Mouse (Mus musculus): ENCODE measurements at regions not wholly inside any gene's neighbourhood (a gene's known extent, or its start where the extent isn't known, plus 50 kb on each side); places are given as distances from the start of the nearest gene placed in this dataset.

- no peak for DNase-seq
Measured at GRCm38 (mm10) chr4:48725660-48726348, 62.5 kb downstream of the Cavin4 start.

- DNase-seq: no peak
Measured at GRCm38 (mm10) chr4:48726349-48726835, 63.1 kb downstream of the Cavin4 start.

- no peak for DNase-seq
Measured at GRCm38 (mm10) chr4:48734854-48735564, 71.7 kb downstream of the Cavin4 start.

- DNase-seq: no peak
Measured at GRCm38 (mm10) chr4:48746237-48746636, 82.9 kb downstream of the Cavin4 start.

- DNase-seq: no peak
Measured at GRCm38 (mm10) chr4:48749566-48749965, 86.3 kb downstream of the Cavin4 start.

GRCm38 (mm10) chr4:48750087-48750486 is 86.8 kb downstream of the Cavin4 start:
- DNase-seq: no peak

GRCm38 (mm10) chr4:48754466-48755171 is 91.3 kb downstream of the Cavin4 start:
- DNase-seq: no peak

GRCm38 (mm10) chr4:48760625-48761024 is 97.3 kb downstream of the Cavin4 start:
- no peak for DNase-seq

GRCm38 (mm10) chr4:48766458-48766857 is 103.1 kb downstream of the Cavin4 start:
- DNase-seq: no peak

- DNase-seq: no peak
Measured at GRCm38 (mm10) chr4:48770403-48770953, 107.2 kb downstream of the Cavin4 start.

GRCm38 (mm10) chr4:48770954-48771665 is 107.8 kb downstream of the Cavin4 start:
- peak; percentile 67 to 68 for DNase-seq

- DNase-seq: no peak
Measured at GRCm38 (mm10) chr4:48771836-48772235, 108.5 kb downstream of the Cavin4 start.

GRCm38 (mm10) chr4:48779202-48779905 is 116.0 kb downstream of the Cavin4 start:
- DNase-seq: peak; percentile 67 to 83

GRCm38 (mm10) chr4:48779955-48780354 is 116.6 kb downstream of the Cavin4 start:
- no peak for DNase-seq

GRCm38 (mm10) chr4:48781099-48781498 is 117.8 kb downstream of the Cavin4 start:
- no peak for DNase-seq

- DNase-seq: no peak
Measured at GRCm38 (mm10) chr4:48782686-48783085, 119.4 kb downstream of the Cavin4 start.

- no peak for DNase-seq
Measured at GRCm38 (mm10) chr4:48791096-48791495, 127.8 kb downstream of the Cavin4 start.

- DNase-seq: peak in 1 of 2 experiments; percentile 3
Measured at GRCm38 (mm10) chr4:48803777-48804176, 140.5 kb downstream of the Cavin4 start.

GRCm38 (mm10) chr4:48808571-48808970 is 145.3 kb downstream of the Cavin4 start:
- no peak for DNase-seq

- no peak for DNase-seq
Measured at GRCm38 (mm10) chr4:48833718-48834117, 170.4 kb downstream of the Cavin4 start.

- DNase-seq: peak; percentile 24 to 47
Measured at GRCm38 (mm10) chr4:48842777-48843214, 179.5 kb downstream of the Cavin4 start.

GRCm38 (mm10) chr4:48871105-48871504 is 188.0 kb upstream of the Plppr1 start:
- no peak for DNase-seq
